9 mouse cellular contexts compared by ENCODE assay signal in genomic region chr2:34903652-34904405, GRCm38 (mm10). TPM values are rescaled to one million over a fixed set of nuclear protein-coding genes. Genes with fewer than 3 reads are reported as not detected.
DNase-seq lines count a peak whose midpoint lies in the region; ATAC-seq and TF ChIP-seq lines count a peak whose summit lies in the region.
"Had no signal": no experiment of that assay in that cellular context is flagged by ENCODE, and none has a peak within 500 bp of the region (broad histone marks: within the 10 kb centered on the region; RNA-seq: fewer than 3 reads in every experiment).

No protein-coding gene starts in this region.

- 64% methylated on average over 4 of the region's 4 CpGs for WGBS in kidney, postnatal 0 days
- 66% methylated on average over 4 of the region's 4 CpGs for WGBS in hindbrain, embryonic 12.5 days
- WGBS in midbrain, embryonic 16.5 days: 77% methylated on average over 4 of the region's 4 CpGs

- no peak for DNase-seq in kidney, postnatal 0 days (ENCODE audit: low spot score)
- no peak for DNase-seq in kidney, adult 8-10 months
- peak; percentile 43 for DNase-seq in fibroblast of lung, adult 2 months (ENCODE audit: low read depth)

- H3K27ac ChIP-seq in kidney, postnatal 0 days: no peak overlapping the region
- H3K27ac ChIP-seq in hindbrain, embryonic 12.5 days: peak overlapping the region; percentile 55; the same call in 1 of the 2 replicates
- peak overlapping the region; percentile 71 for H3K27ac ChIP-seq in midbrain, embryonic 16.5 days (ENCODE audit: low read length)

- no peaks in the 10 kb centered on the region for H3K27me3 ChIP-seq in kidney, postnatal 0 days (ENCODE audit: insufficient read depth, low read length)
- no peaks in the 10 kb centered on the region for H3K27me3 ChIP-seq in hindbrain, embryonic 12.5 days
- H3K27me3 ChIP-seq in midbrain, embryonic 16.5 days (ENCODE audit: control insufficient read depth, insufficient read depth, low read depth, low read length): no peaks in the 10 kb centered on the region
- H3K27me3 ChIP-seq: kidney, embryonic 15.5 days had no signal

- TF ChIP-seq CTCF in kidney, postnatal 0 days (IDR thresholded peaks at IDR 0.05; ENCODE audit: low read depth): no peak

- 0 out of 2 replicates have a peak overlapping the region, but pooled peaks have one; percentile 63 for H3K4me2 ChIP-seq in kidney, postnatal 0 days (ENCODE audit: low read length)
- peak overlapping the region; percentile 56 for H3K4me2 ChIP-seq in hindbrain, embryonic 12.5 days (replicated peaks)
- H3K4me2 ChIP-seq in midbrain, embryonic 16.5 days (ENCODE audit: low read length): peak overlapping the region; percentile 56

- ATAC-seq in kidney, postnatal 0 days (replicated peaks; ENCODE audit: low FRiP score, low read depth): no peak
- ATAC-seq in hindbrain, embryonic 12.5 days (ENCODE audit: low FRiP score): no peak
- no peak for ATAC-seq in midbrain, embryonic 16.5 days
- no peak for ATAC-seq in activated CD4-positive, CD25-positive, alpha-beta regulatory T cell, adult 4 months
- ATAC-seq in granulocyte monocyte progenitor cell, adult 5-6 weeks (replicated peaks; ENCODE audit: poor library complexity, severe bottlenecking): no peak

- H3K4me1 ChIP-seq in kidney, postnatal 0 days (replicated peaks; ENCODE audit: insufficient read depth, low read length): no peaks in the 10 kb centered on the region
- peaks cover 15% of the 10 kb centered on the region for H3K4me1 ChIP-seq in hindbrain, embryonic 12.5 days
- peaks cover 6% of the 10 kb centered on the region; the same call in 1 of the 2 replicates for H3K4me1 ChIP-seq in midbrain, embryonic 16.5 days (ENCODE audit: control insufficient read depth, insufficient read depth, low read length)

- no peak overlapping the region for H3K9ac ChIP-seq in kidney, postnatal 0 days (ENCODE audit: low read depth, low read length)
- H3K9ac ChIP-seq in hindbrain, embryonic 12.5 days: no peak overlapping the region
- no peak overlapping the region; the same call in 1 of the 2 replicates for H3K9ac ChIP-seq in midbrain, embryonic 16.5 days (ENCODE audit: low read depth, low read length)
- H3K9ac ChIP-seq: kidney, embryonic 15.5 days had no signal

- no peaks in the 10 kb centered on the region for H3K36me3 ChIP-seq in kidney, postnatal 0 days (ENCODE audit: insufficient read depth, low read length)
- H3K36me3 ChIP-seq in hindbrain, embryonic 12.5 days: no peaks in the 10 kb centered on the region
- H3K36me3 ChIP-seq in midbrain, embryonic 16.5 days (ENCODE audit: control insufficient read depth, insufficient read depth, low read length): no peaks in the 10 kb centered on the region

- no peaks in the 10 kb centered on the region for H3K9me3 ChIP-seq in kidney, postnatal 0 days (replicated peaks; ENCODE audit: low read length)
- H3K9me3 ChIP-seq in hindbrain, embryonic 12.5 days (replicated peaks): no peaks in the 10 kb centered on the region
- H3K9me3 ChIP-seq in midbrain, embryonic 16.5 days (replicated peaks; ENCODE audit: control insufficient read depth, low read length, poor library complexity, severe bottlenecking): no peaks in the 10 kb centered on the region
- H3K9me3 ChIP-seq: kidney, embryonic 15.5 days had no signal

- no peak overlapping the region for H3K4me3 ChIP-seq in kidney, postnatal 0 days (replicated peaks; ENCODE audit: low read depth, low read length)
- peak overlapping the region; percentile 32 for H3K4me3 ChIP-seq in hindbrain, embryonic 12.5 days
- 0 out of 2 replicates have a peak overlapping the region, but pooled peaks have one; percentile 34 for H3K4me3 ChIP-seq in midbrain, embryonic 16.5 days (ENCODE audit: low read depth, low read length)

RNA-seq across cellular contexts. Expression of gene Phf19, which starts 10.0 kb away (rescaled TPM):
- 6.8 and 8.7 TPM in 2 replicates for polyA plus RNA-seq in kidney, postnatal 0 days (2015; fragmentation: Nextera tagmentation; extraction: Ambion mirVana)
- polyA plus RNA-seq in hindbrain, embryonic 12.5 days (2016; fragmentation: Nextera tagmentation; extraction: Ambion mirVana): 1.6 TPM in 2 replicates
- 1.4 and 2.0 TPM in 2 replicates for polyA plus RNA-seq in midbrain, embryonic 16.5 days (2015; fragmentation: Nextera tagmentation; extraction: Ambion mirVana)
- 1 to 10 TPM; 1.2 to 1.8 TPM for polyA plus RNA-seq in activated CD4-positive, CD25-positive, alpha-beta regulatory T cell, adult 4 months (2017; shearing (Covaris generic))
- 22.6 and 25.9 TPM in 2 replicates for total RNA-seq in granulocyte monocyte progenitor cell, adult 5-6 weeks (2014; fragmentation: Nextera tagmentation)
- 5.9 and 7.9 TPM in 2 replicates for total RNA-seq in granulocyte monocyte progenitor cell, adult 5-6 weeks (2017)

RNA-seq across cellular contexts. Expression of gene Psmd5, which starts 29.1 kb away (rescaled TPM):
- 92.0 and 104 TPM in 2 replicates for polyA plus RNA-seq in kidney, postnatal 0 days (2015; fragmentation: Nextera tagmentation; extraction: Ambion mirVana)
- 92.0 and 97.1 TPM in 2 replicates for polyA plus RNA-seq in hindbrain, embryonic 12.5 days (2016; fragmentation: Nextera tagmentation; extraction: Ambion mirVana)
- 98.8 and 110 TPM in 2 replicates for polyA plus RNA-seq in midbrain, embryonic 16.5 days (2015; fragmentation: Nextera tagmentation; extraction: Ambion mirVana)
- polyA plus RNA-seq in activated CD4-positive, CD25-positive, alpha-beta regulatory T cell, adult 4 months (2017; shearing (Covaris generic)): 10 to 100 TPM; 61.0 to 74.1 TPM
- total RNA-seq in granulocyte monocyte progenitor cell, adult 5-6 weeks (2014; fragmentation: Nextera tagmentation): 64.4 and 67.3 TPM in 2 replicates
- 36.8 and 60.4 TPM in 2 replicates for total RNA-seq in granulocyte monocyte progenitor cell, adult 5-6 weeks (2017)

RNA-seq across cellular contexts. Expression of gene Cutal, which starts 29.6 kb away (rescaled TPM):
- polyA plus RNA-seq in kidney, postnatal 0 days (2015; fragmentation: Nextera tagmentation; extraction: Ambion mirVana): 19.0 and 19.3 TPM in 2 replicates
- polyA plus RNA-seq in hindbrain, embryonic 12.5 days (2016; fragmentation: Nextera tagmentation; extraction: Ambion mirVana): 0.23 TPM in 1 of 2 replicates, not detected in the other
- polyA plus RNA-seq in midbrain, embryonic 16.5 days (2015; fragmentation: Nextera tagmentation; extraction: Ambion mirVana): 0.26 and 0.28 TPM in 2 replicates
- polyA plus RNA-seq in activated CD4-positive, CD25-positive, alpha-beta regulatory T cell, adult 4 months (2017; shearing (Covaris generic)): not detected
- not detected in 2 replicates for total RNA-seq in granulocyte monocyte progenitor cell, adult 5-6 weeks (2014; fragmentation: Nextera tagmentation)
- total RNA-seq in granulocyte monocyte progenitor cell, adult 5-6 weeks (2017): not detected in 2 replicates
- total RNA-seq: megakaryocyte-erythroid progenitor cell, adult 5-6 weeks had no signal

RNA-seq across cellular contexts. Expression of gene Traf1, which starts 57.7 kb away (rescaled TPM):
- polyA plus RNA-seq in kidney, postnatal 0 days (2015; fragmentation: Nextera tagmentation; extraction: Ambion mirVana): 18.6 and 20.6 TPM in 2 replicates
- polyA plus RNA-seq in hindbrain, embryonic 12.5 days (2016; fragmentation: Nextera tagmentation; extraction: Ambion mirVana): 1.1 and 2.3 TPM in 2 replicates
- 2.8 and 4.9 TPM in 2 replicates for polyA plus RNA-seq in midbrain, embryonic 16.5 days (2015; fragmentation: Nextera tagmentation; extraction: Ambion mirVana)
- 100 to 1,000 TPM; 213 to 237 TPM for polyA plus RNA-seq in activated CD4-positive, CD25-positive, alpha-beta regulatory T cell, adult 4 months (2017; shearing (Covaris generic))
- total RNA-seq in granulocyte monocyte progenitor cell, adult 5-6 weeks (2014; fragmentation: Nextera tagmentation): not detected in 2 replicates
- total RNA-seq in granulocyte monocyte progenitor cell, adult 5-6 weeks (2017): 0.09 and 0.15 TPM in 2 replicates

Comparison
In these comparisons a context has a peak if more than half of its experiments do, and no peak if none do; other contexts are left out.
1. RNA of gene Cutal, which starts 29.6 kb away (polyA plus RNA-seq): 19.0 to 19.3 TPM in kidney, postnatal 0 days; 0.26 to 0.28 TPM in midbrain, embryonic 16.5 days, 0.23 TPM in hindbrain, embryonic 12.5 days and not detected in activated CD4-positive, CD25-positive, alpha-beta regulatory T cell, adult 4 months; every median in the first group is over 10 times any median in the second.
2. Peak in every context shown above with its lines, with median percentiles within 50 percentile points of each other: H3K4me2 ChIP-seq.